Comparison of ENCODE assay signal across 8 mouse cellular contexts in genomic region chr4:116175711-116176542, GRCm38 (mm10). TPM values are rescaled to one million over a fixed set of nuclear protein-coding genes. Genes with fewer than 3 reads are reported as not detected.
DNase-seq lines count a peak whose midpoint lies in the region; ATAC-seq lines count a peak whose summit lies in the region.

No protein-coding gene starts in this region.

- H3K9ac ChIP-seq in forebrain, embryonic 11.5 days (ENCODE audit: low read length) = no peak overlapping the region
- no peak overlapping the region for H3K9ac ChIP-seq in midbrain, embryonic 13.5 days (replicated peaks)

- peak overlapping the region; percentile 46 for H3K4me3 ChIP-seq in heart, embryonic 10.5 days
- no peak overlapping the region for H3K4me3 ChIP-seq in forebrain, embryonic 11.5 days (ENCODE audit: low read depth, low read length)
- no peak overlapping the region for H3K4me3 ChIP-seq in midbrain, embryonic 13.5 days (replicated peaks)

- intact Hi-C loops in heart, postnatal 14 days (cut with DNase I) = loop anchor here (1.0 kb wide), 1 partner anchor 44 kb away; no protein-coding TSS in a partner anchor

- DNase-seq in heart, embryonic 10.5 days (ENCODE audit: low spot score) = peak; percentile 82
- no peak for DNase-seq in heart, postnatal 14 days
- peak; percentile 19 for DNase-seq in Muller cell, postnatal 12 days (ENCODE audit: inconsistent ontology term)
- no peak for DNase-seq in forebrain, embryonic 11.5 days (ENCODE audit: low spot score)
- DNase-seq in left cerebral cortex, adult 9 months (ENCODE audit: low spot score in 2 of 2) = peak; percentile 62 to 66
- no peak for DNase-seq in gastrocnemius, postnatal 25 days
- no peak for DNase-seq in spleen, postnatal 36 days (ENCODE audit: low spot score in 2 of 2)

- WGBS in heart, embryonic 10.5 days = 41% methylated on average over 7 of the region's 7 CpGs
- WGBS in forebrain, embryonic 11.5 days = 71% methylated on average over 7 of the region's 7 CpGs
- WGBS in midbrain, embryonic 13.5 days = 65% methylated on average over 7 of the region's 7 CpGs

- H3K36me3 ChIP-seq in heart, embryonic 10.5 days = no peaks in the 10 kb centered on the region
- H3K36me3 ChIP-seq in forebrain, embryonic 11.5 days (ENCODE audit: control insufficient read depth, insufficient read depth, low read length) = no peaks in the 10 kb centered on the region
- H3K36me3 ChIP-seq in midbrain, embryonic 13.5 days = no peaks in the 10 kb centered on the region

- H3K9me3 ChIP-seq in heart, embryonic 10.5 days = no peaks in the 10 kb centered on the region
- no peaks in the 10 kb centered on the region for H3K9me3 ChIP-seq in forebrain, embryonic 11.5 days (ENCODE audit: control insufficient read depth, low read length)
- H3K9me3 ChIP-seq in midbrain, embryonic 13.5 days = no peaks in the 10 kb centered on the region

- peak overlapping the region; percentile 87 for H3K27ac ChIP-seq in heart, embryonic 10.5 days
- peak overlapping the region; percentile 31; the same call in 1 of the 2 replicates for H3K27ac ChIP-seq in forebrain, embryonic 11.5 days (ENCODE audit: low read depth, low read length)
- peak overlapping the region; percentile 20 for H3K27ac ChIP-seq in midbrain, embryonic 13.5 days

- no peak for ATAC-seq in forebrain, embryonic 11.5 days (replicated peaks; ENCODE audit: low FRiP score)
- no peak; the same call in 1 of the 2 replicates for ATAC-seq in midbrain, embryonic 13.5 days

- H3K4me1 ChIP-seq in heart, embryonic 10.5 days = peaks cover 46% of the 10 kb centered on the region
- H3K4me1 ChIP-seq in forebrain, embryonic 11.5 days (replicated peaks; ENCODE audit: control insufficient read depth, insufficient read depth, low read length) = peaks cover 3% of the 10 kb centered on the region; the same call in 1 of the 2 replicates
- peaks cover 33% of the 10 kb centered on the region for H3K4me1 ChIP-seq in midbrain, embryonic 13.5 days (replicated peaks)

- H3K4me2 ChIP-seq in forebrain, embryonic 11.5 days (ENCODE audit: low read depth, low read length, severe bottlenecking) = no peak overlapping the region
- H3K4me2 ChIP-seq in midbrain, embryonic 13.5 days (replicated peaks) = no peak overlapping the region

- no peaks in the 10 kb centered on the region for H3K27me3 ChIP-seq in heart, embryonic 10.5 days (ENCODE audit: insufficient read depth, poor library complexity, severe bottlenecking)
- H3K27me3 ChIP-seq in forebrain, embryonic 11.5 days (ENCODE audit: control insufficient read depth, insufficient read depth, low read length) = no peaks in the 10 kb centered on the region
- H3K27me3 ChIP-seq in midbrain, embryonic 13.5 days = no peaks in the 10 kb centered on the region

RNA-seq across cellular contexts. Expression of gene Gm49337, which starts 2.7 kb away (rescaled TPM):
- not detected in 2 replicates for polyA plus RNA-seq in heart, embryonic 10.5 days (2016; fragmentation: Nextera tagmentation; extraction: Ambion mirVana)
- total RNA-seq in heart, postnatal 14 days (2021) = 1 to 10 TPM; 1.1 to 3.7 TPM
- not detected in 2 replicates for polyA plus RNA-seq in forebrain, embryonic 11.5 days (2014; fragmentation: Nextera tagmentation; extraction: Ambion mirVana)
- polyA plus RNA-seq in midbrain, embryonic 13.5 days (2015; fragmentation: Nextera tagmentation; extraction: Ambion mirVana) = not detected in 2 replicates
- total RNA-seq in gastrocnemius, postnatal 25 days (2021) = under 1 TPM; 0.29 to 0.82 TPM

RNA-seq across cellular contexts. Expression of gene 1700042G07Rik, which starts 2.8 kb away (rescaled TPM):
- not detected in 2 replicates for polyA plus RNA-seq in heart, embryonic 10.5 days (2016; fragmentation: Nextera tagmentation; extraction: Ambion mirVana)
- total RNA-seq in heart, postnatal 14 days (2021) = not detected
- polyA plus RNA-seq in forebrain, embryonic 11.5 days (2014; fragmentation: Nextera tagmentation; extraction: Ambion mirVana) = not detected in 2 replicates
- polyA plus RNA-seq in midbrain, embryonic 13.5 days (2015; fragmentation: Nextera tagmentation; extraction: Ambion mirVana) = not detected in 2 replicates
- total RNA-seq in gastrocnemius, postnatal 25 days (2021) = not detected

RNA-seq across cellular contexts. Expression of gene Tspan1, which starts 8.5 kb away (rescaled TPM):
- 0.10 TPM in 1 of 2 replicates, not detected in the other for polyA plus RNA-seq in heart, embryonic 10.5 days (2016; fragmentation: Nextera tagmentation; extraction: Ambion mirVana)
- total RNA-seq in heart, postnatal 14 days (2021) = under 1 TPM in 1 of 2 experiments, not detected in 1; 0.36 TPM
- 0.19 TPM in 1 of 2 replicates, not detected in the other for polyA plus RNA-seq in forebrain, embryonic 11.5 days (2014; fragmentation: Nextera tagmentation; extraction: Ambion mirVana)
- polyA plus RNA-seq in midbrain, embryonic 13.5 days (2015; fragmentation: Nextera tagmentation; extraction: Ambion mirVana) = 0.11 TPM in 1 of 2 replicates, not detected in the other
- not detected for total RNA-seq in gastrocnemius, postnatal 25 days (2021)

RNA-seq across cellular contexts. Expression of gene Lurap1, which starts 24.8 kb away (rescaled TPM):
- polyA plus RNA-seq in heart, embryonic 10.5 days (2016; fragmentation: Nextera tagmentation; extraction: Ambion mirVana) = 1.4 and 1.9 TPM in 2 replicates
- total RNA-seq in heart, postnatal 14 days (2021) = 1 to 10 TPM; 3.7 to 5.5 TPM
- 2.3 and 2.8 TPM in 2 replicates for polyA plus RNA-seq in forebrain, embryonic 11.5 days (2014; fragmentation: Nextera tagmentation; extraction: Ambion mirVana)
- polyA plus RNA-seq in midbrain, embryonic 13.5 days (2015; fragmentation: Nextera tagmentation; extraction: Ambion mirVana) = 1.5 and 2.2 TPM in 2 replicates
- total RNA-seq in gastrocnemius, postnatal 25 days (2021) = 1 to 10 TPM; 7.3 to 8.2 TPM

RNA-seq across cellular contexts. Expression of gene Pik3r3, which starts 45.5 kb away (rescaled TPM):
- polyA plus RNA-seq in heart, embryonic 10.5 days (2016; fragmentation: Nextera tagmentation; extraction: Ambion mirVana) = 17.2 and 22.7 TPM in 2 replicates
- total RNA-seq in heart, postnatal 14 days (2021) = 10 to 100 TPM; 18.3 to 18.9 TPM
- polyA plus RNA-seq in forebrain, embryonic 11.5 days (2014; fragmentation: Nextera tagmentation; extraction: Ambion mirVana) = 58.0 and 71.4 TPM in 2 replicates
- 111 TPM in 2 replicates for polyA plus RNA-seq in midbrain, embryonic 13.5 days (2015; fragmentation: Nextera tagmentation; extraction: Ambion mirVana)
- 1 to 10 TPM; 5.3 to 6.8 TPM for total RNA-seq in gastrocnemius, postnatal 25 days (2021)

Comparison
In these comparisons a context has a peak if more than half of its experiments do, and no peak if none do; other contexts are left out.
1. DNase-seq: peak in heart, embryonic 10.5 days (single experiment), Muller cell, postnatal 12 days (single experiment) and left cerebral cortex, adult 9 months (2 of 2); none in heart, postnatal 14 days (0 of 2), forebrain, embryonic 11.5 days (single experiment), gastrocnemius, postnatal 25 days (single experiment) and spleen, postnatal 36 days (0 of 2).
2. H3K27ac ChIP-seq: peak in every context shown above with its lines; median percentile 87 in heart, embryonic 10.5 days; 31 in forebrain, embryonic 11.5 days; 20 in midbrain, embryonic 13.5 days.